Mouse (Mus musculus) forebrain, embryonic 16.5 days (tissue): ENCODE data around the gene Clgn. TPM values are rescaled to one million over a fixed set of nuclear protein-coding genes. Genes with fewer than 3 reads are reported as not detected.

Experiments used
- ATAC-seq: fragments of 200-750 bp; cut with Nextera tagmentation; 2 replicates; pipeline ENCODE4 v1.8.0; 2017; ENCODE audit warnings: mild to moderate bottlenecking, moderate library complexity
- H3K27ac ChIP-seq: fragments of 300-500 bp; sonication (generic); 2 replicates; pipeline ENCODE4 v1.5.1; 2014; ENCODE audit warnings: low read length, control low read depth
- H3K27me3 ChIP-seq: fragments of 300-500 bp; sonication (generic); replicated peaks from 2 replicates; pipeline ENCODE4 v1.6.1; 2014; ENCODE audit warnings: low read length; ENCODE audit not compliant: control insufficient read depth, insufficient read depth
- H3K36me3 ChIP-seq: fragments of 300-500 bp; sonication (generic); 2 replicates; pipeline ENCODE4 v1.6.1; 2014; ENCODE audit not compliant: control insufficient read depth, insufficient read depth
- H3K4me1 ChIP-seq: fragments of 300-500 bp; sonication (generic); replicated peaks from 2 replicates; pipeline ENCODE4 v1.6.1; 2014; ENCODE audit warnings: low read length; ENCODE audit not compliant: control insufficient read depth, insufficient read depth
- H3K4me2 ChIP-seq: fragments of 300-500 bp; sonication (generic); 2 replicates; pipeline ENCODE4 v1.6.1; 2014; ENCODE audit warnings: mild to moderate bottlenecking, low read length, control low read depth
- H3K4me3 ChIP-seq: fragments of 300-500 bp; sonication (generic); replicated peaks from 2 replicates; pipeline ENCODE4 v1.5.1; 2014; ENCODE audit warnings: mild to moderate bottlenecking, low read length, control low read depth
- H3K9ac ChIP-seq: fragments of 300-500 bp; sonication (generic); replicated peaks from 2 replicates; pipeline ENCODE4 v1.6.1; 2014; ENCODE audit warnings: low read depth, low read length, control low read depth
- H3K9me3 ChIP-seq: fragments of 300-500 bp; sonication (generic); 2 replicates; pipeline ENCODE4 v1.6.1; 2016; ENCODE audit warnings: low read length; ENCODE audit not compliant: control insufficient read depth
- WGBS: fragments of 180-500 bp; shearing (Covaris S2); extraction: QIAGEN DNeasy Blood & Tissue Kit; methylation state at CpG from one replicate; pipeline ENCODE4 v1.1.7; 2014; 5-methylcytosine and 5-hydroxymethylcytosine counted together
- polyA plus RNA-seq: library from polyadenylated mRNA; unstranded; fragments of >200 nt; fragmentation: Nextera tagmentation; extraction: Ambion mirVana; gene quantifications from 2 replicates; pipeline ENCODE4 v1.2.1, GENCODE M21; 2015

Gene Clgn
- polyA plus RNA-seq, 1 experiment from 2014 or later: 8.1 TPM

- peaks cover 4% of the 10 kb centered on the region; the same call in 1 of the 2 replicates for H3K36me3 ChIP-seq
- H3K9me3 ChIP-seq: no peaks in the 10 kb centered on the region
- no peak for ATAC-seq
- H3K4me1 ChIP-seq: peaks cover 15% of the 10 kb centered on the region
- 78% methylated on average over 1 of the region's 1 CpGs for WGBS
- no peak overlapping the region for H3K4me3 ChIP-seq
- H3K27ac ChIP-seq: no peak overlapping the region
- no peak overlapping the region for H3K4me2 ChIP-seq
- H3K27me3 ChIP-seq: no peaks in the 10 kb centered on the region
- no peak overlapping the region for H3K9ac ChIP-seq
These were observed 47.4 kb downstream of the Clgn start for GRCm38 (mm10) chr8:83437077-83437476.

GRCm38 (mm10) chr8:83441656-83442242 lies 52.1 kb downstream of the Clgn start:
- Histone ChIP-seq H3K27me3 (no peaks in the 10 kb centered on the region), H3K4me3 (peak overlapping the region; percentile 68), H3K9me3 (no peaks in the 10 kb centered on the region), H3K36me3 (no peaks in the 10 kb centered on the region; the same call in 1 of the 2 replicates), H3K4me2 (peak overlapping the region; percentile 61), H3K9ac (peak overlapping the region; percentile 97), H3K4me1 (peaks cover 20% of the 10 kb centered on the region), H3K27ac (peak overlapping the region; percentile 95)
- no peak for ATAC-seq
- WGBS: under 1% methylated on average over 29 of the region's 29 CpGs

- peak overlapping the region; percentile 97 for H3K9ac ChIP-seq
- H3K27ac ChIP-seq: peak overlapping the region; percentile 95
- peaks cover 20% of the 10 kb centered on the region for H3K4me1 ChIP-seq
- H3K9me3 ChIP-seq: no peaks in the 10 kb centered on the region
- no peaks in the 10 kb centered on the region; the same call in 1 of the 2 replicates for H3K36me3 ChIP-seq
- H3K27me3 ChIP-seq: no peaks in the 10 kb centered on the region
- peak overlapping the region; percentile 68 for H3K4me3 ChIP-seq
- under 1% methylated on average over 56 of the region's 64 CpGs for WGBS
- peak overlapping the region; percentile 73 for H3K4me2 ChIP-seq
- peak; percentile 99 for ATAC-seq
These were observed 52.8 kb downstream of the Clgn start for GRCm38 (mm10) chr8:83442243-83443051.

GRCm38 (mm10) chr8:83443052-83443400 lies 53.4 kb downstream of the Clgn start:
- H3K27ac ChIP-seq: peak overlapping the region; percentile 95
- peaks cover 20% of the 10 kb centered on the region for H3K4me1 ChIP-seq
- H3K4me3 ChIP-seq: peak overlapping the region; percentile 68
- WGBS: 16% methylated on average over 5 of the region's 5 CpGs
- no peaks in the 10 kb centered on the region for H3K36me3 ChIP-seq
- no peaks in the 10 kb centered on the region for H3K27me3 ChIP-seq
- peak overlapping the region; percentile 73 for H3K4me2 ChIP-seq
- no peak for ATAC-seq
- peak overlapping the region; percentile 76 for H3K9ac ChIP-seq
- no peaks in the 10 kb centered on the region for H3K9me3 ChIP-seq

GRCm38 (mm10) chr8:83449960-83450359 lies 60.3 kb downstream of the Clgn start:
- H3K36me3 ChIP-seq: no peaks in the 10 kb centered on the region
- no peak overlapping the region for H3K4me2 ChIP-seq
- WGBS: 63% methylated on average over 1 of the region's 1 CpGs
- H3K4me1 ChIP-seq: no peaks in the 10 kb centered on the region
- no peak overlapping the region for H3K4me3 ChIP-seq
- no peak for ATAC-seq
- H3K9ac ChIP-seq: no peak overlapping the region
- H3K27ac ChIP-seq: no peak overlapping the region
- H3K9me3 ChIP-seq: no peaks in the 10 kb centered on the region
- no peaks in the 10 kb centered on the region for H3K27me3 ChIP-seq

- Histone ChIP-seq H3K27me3 (no peaks in the 10 kb centered on the region), H3K4me1 (no peaks in the 10 kb centered on the region), H3K9me3 (no peaks in the 10 kb centered on the region), H3K36me3 (no peaks in the 10 kb centered on the region), H3K9ac (no peak overlapping the region), H3K4me2 (no peak overlapping the region), H3K4me3 (no peak overlapping the region), H3K27ac (no peak overlapping the region)
- peak; percentile 43; the same call in 1 of the 2 replicates for ATAC-seq
- 17% methylated on average over 3 of the region's 3 CpGs for WGBS
These were observed 61.4 kb downstream of the Clgn start for GRCm38 (mm10) chr8:83451056-83451455.

GRCm38 (mm10) chr8:83457121-83457520 lies 67.5 kb downstream of the Clgn start:
- H3K9ac ChIP-seq: no peak overlapping the region

GRCm38 (mm10) chr8:83458222-83458621 lies 68.6 kb downstream of the Clgn start, which contains the start of gene Scoc:
Gene Scoc (minus strand): TSS chr8:83458391.
- H3K4me2 ChIP-seq: no peak within 1 kb of the TSS

More at GRCm38 (mm10) chr8:83457121-83457520, 67.5 kb downstream of the Clgn start:
- no peak for ATAC-seq
- Histone ChIP-seq H3K4me3 (no peak overlapping the region), H3K36me3 (no peaks in the 10 kb centered on the region), H3K9me3 (no peaks in the 10 kb centered on the region), H3K4me1 (no peaks in the 10 kb centered on the region), H3K27me3 (no peaks in the 10 kb centered on the region), H3K4me2 (no peak overlapping the region), H3K27ac (no peak overlapping the region)
- WGBS: 59% methylated on average over 6 of the region's 6 CpGs

GRCm38 (mm10) chr8:83459606-83460005 lies 69.9 kb downstream of the Clgn start:
- WGBS: 73% methylated on average over 3 of the region's 3 CpGs
- H3K4me3 ChIP-seq: no peak overlapping the region

More at GRCm38 (mm10) chr8:83458222-83458621, 68.6 kb downstream of the Clgn start, which contains the start of gene Scoc:
- no peak within 1 kb of the TSS for H3K27ac ChIP-seq
- ATAC-seq: no peak
- H3K9me3 ChIP-seq: no peaks in the 10 kb centered on the region
- H3K4me3 ChIP-seq: no peak within 1 kb of the TSS
- WGBS: 83% methylated on average over 14 of the region's 14 CpGs
- no peak within 1 kb of the TSS for H3K9ac ChIP-seq
- H3K36me3 ChIP-seq: no peaks in the 10 kb centered on the region
- H3K27me3 ChIP-seq: no peaks in the 10 kb centered on the region
- H3K4me1 ChIP-seq: no peaks in the 10 kb centered on the region

More at GRCm38 (mm10) chr8:83459606-83460005, 69.9 kb downstream of the Clgn start:
- no peak overlapping the region for H3K27ac ChIP-seq
- H3K27me3 ChIP-seq: no peaks in the 10 kb centered on the region
- H3K9ac ChIP-seq: no peak overlapping the region
- no peak overlapping the region for H3K4me2 ChIP-seq
- no peaks in the 10 kb centered on the region for H3K9me3 ChIP-seq
- ATAC-seq: no peak
- H3K36me3 ChIP-seq: no peaks in the 10 kb centered on the region
- no peaks in the 10 kb centered on the region for H3K4me1 ChIP-seq
